Mouse (Mus musculus): ENCODE measurements around the gene Mras. TPM values are rescaled to one million over a fixed set of nuclear protein-coding genes. Genes with fewer than 3 reads are reported as not detected.
A peak's percentile ranks its signal among the peaks of the same experiment; 100 is the strongest.

The Mras gene
- 13.7 and 14.6 TPM in 2 replicates for polyA plus RNA-seq (2012; rRNA removed)

- Histone ChIP-seq H3K27ac (ENCODE audit: insufficient read depth, low read depth, low read length) (peak within 1 kb of the TSS; percentile 95), H3K36me3 (ENCODE audit: control insufficient read depth, insufficient read depth, low read length) (no peaks in the 10 kb centered on the region), H3K4me3 (ENCODE audit: insufficient read depth, low read depth, low read length) (peak within 1 kb of the TSS; percentile 97), H3K27me3 (replicated peaks; ENCODE audit: control insufficient read depth, insufficient read depth, low read length) (no peaks in the 10 kb centered on the region), H3K4me1 (ENCODE audit: control insufficient read depth, insufficient read depth, low read length) (peaks cover 6% of the 10 kb centered on the region; the same call in 1 of the 2 replicates)
- DNase-seq, result no peak
- TF ChIP-seq POLR2A (IDR thresholded peaks at IDR 0.05; ENCODE audit: low read depth, low read length), result no peak
- TF ChIP-seq CTCF (conservative IDR thresholded peaks at IDR 0.05; ENCODE audit: insufficient read depth, insufficient read length, low read depth, low read length), result no peak
- 16% methylated on average over 27 of the region's 27 CpGs for WGBS
These were observed at the start of gene Mras for GRCm38 (mm10) chr9:99437031-99437764. Mras (minus strand) TSS chr9:99437381.

- Histone ChIP-seq H3K27ac (ENCODE audit: insufficient read depth, low read depth, low read length) (no peak overlapping the region), H3K4me3 (ENCODE audit: insufficient read depth, low read depth, low read length) (no peak overlapping the region), H3K4me1 (ENCODE audit: control insufficient read depth, insufficient read depth, low read length) (no peaks in the 10 kb centered on the region), H3K36me3 (ENCODE audit: control insufficient read depth, insufficient read depth, low read length) (no peaks in the 10 kb centered on the region; the same call in 1 of the 2 replicates), H3K27me3 (replicated peaks; ENCODE audit: control insufficient read depth, insufficient read depth, low read length) (no peaks in the 10 kb centered on the region)
- TF ChIP-seq POLR2A (IDR thresholded peaks at IDR 0.05; ENCODE audit: low read depth, low read length) (no peak), CTCF (conservative IDR thresholded peaks at IDR 0.05; ENCODE audit: insufficient read depth, insufficient read length, low read depth, low read length) (no peak)
- WGBS, result 93% methylated on average over 4 of the region's 4 CpGs
- DNase-seq, result no peak
These were observed 48.0 kb upstream of the Mras start for GRCm38 (mm10) chr9:99485144-99485543.

GRCm38 (mm10) chr9:99484632-99485031 lies 47.5 kb upstream of the Mras start:
- H3K4me3 ChIP-seq (ENCODE audit: insufficient read depth, low read depth, low read length), result no peak overlapping the region
- H3K27me3 ChIP-seq (replicated peaks; ENCODE audit: control insufficient read depth, insufficient read depth, low read length), result no peaks in the 10 kb centered on the region
- no peak for TF ChIP-seq CTCF (conservative IDR thresholded peaks at IDR 0.05; ENCODE audit: insufficient read depth, insufficient read length, low read depth, low read length)
- TF ChIP-seq POLR2A (IDR thresholded peaks at IDR 0.05; ENCODE audit: low read depth, low read length), result no peak
- no peak overlapping the region for H3K27ac ChIP-seq (ENCODE audit: insufficient read depth, low read depth, low read length)
- no peaks in the 10 kb centered on the region; the same call in 1 of the 2 replicates for H3K36me3 ChIP-seq (ENCODE audit: control insufficient read depth, insufficient read depth, low read length)
- no peaks in the 10 kb centered on the region for H3K4me1 ChIP-seq (ENCODE audit: control insufficient read depth, insufficient read depth, low read length)
- no peak for DNase-seq

- Histone ChIP-seq H3K4me3 (ENCODE audit: insufficient read depth, low read depth, low read length) (no peak overlapping the region), H3K4me1 (ENCODE audit: control insufficient read depth, insufficient read depth, low read length) (no peaks in the 10 kb centered on the region), H3K36me3 (ENCODE audit: control insufficient read depth, insufficient read depth, low read length) (no peaks in the 10 kb centered on the region; the same call in 1 of the 2 replicates), H3K27ac (ENCODE audit: insufficient read depth, low read depth, low read length) (no peak overlapping the region), H3K27me3 (replicated peaks; ENCODE audit: control insufficient read depth, insufficient read depth, low read length) (no peaks in the 10 kb centered on the region)
- WGBS, result 77% methylated on average over 4 of the region's 4 CpGs
- DNase-seq, result no peak
- TF ChIP-seq POLR2A (IDR thresholded peaks at IDR 0.05; ENCODE audit: low read depth, low read length) (no peak), CTCF (conservative IDR thresholded peaks at IDR 0.05; ENCODE audit: insufficient read depth, insufficient read length, low read depth, low read length) (no peak)
These were observed 46.0 kb upstream of the Mras start for GRCm38 (mm10) chr9:99483191-99483590.

- DNase-seq, result no peak
- H3K4me1 ChIP-seq (ENCODE audit: control insufficient read depth, insufficient read depth, low read length), result no peaks in the 10 kb centered on the region
- no peak overlapping the region for H3K4me3 ChIP-seq (ENCODE audit: insufficient read depth, low read depth, low read length)
- H3K27ac ChIP-seq (ENCODE audit: insufficient read depth, low read depth, low read length), result no peak overlapping the region
- no peaks in the 10 kb centered on the region for H3K27me3 ChIP-seq (replicated peaks; ENCODE audit: control insufficient read depth, insufficient read depth, low read length)
- no peaks in the 10 kb centered on the region; the same call in 1 of the 2 replicates for H3K36me3 ChIP-seq (ENCODE audit: control insufficient read depth, insufficient read depth, low read length)
- WGBS, result 87% methylated on average over 4 of the region's 4 CpGs
- TF ChIP-seq POLR2A (IDR thresholded peaks at IDR 0.05; ENCODE audit: low read depth, low read length) (no peak), CTCF (conservative IDR thresholded peaks at IDR 0.05; ENCODE audit: insufficient read depth, insufficient read length, low read depth, low read length) (no peak)
These were observed 43.6 kb upstream of the Mras start for GRCm38 (mm10) chr9:99480764-99481163.

- H3K27me3 ChIP-seq (replicated peaks; ENCODE audit: control insufficient read depth, insufficient read depth, low read length), result no peaks in the 10 kb centered on the region
- H3K27ac ChIP-seq (ENCODE audit: insufficient read depth, low read depth, low read length), result no peak overlapping the region
- TF ChIP-seq CTCF (conservative IDR thresholded peaks at IDR 0.05; ENCODE audit: insufficient read depth, insufficient read length, low read depth, low read length) (no peak), POLR2A (IDR thresholded peaks at IDR 0.05; ENCODE audit: low read depth, low read length) (no peak)
- H3K4me1 ChIP-seq (ENCODE audit: control insufficient read depth, insufficient read depth, low read length), result no peaks in the 10 kb centered on the region
- H3K36me3 ChIP-seq (ENCODE audit: control insufficient read depth, insufficient read depth, low read length), result no peaks in the 10 kb centered on the region; the same call in 1 of the 2 replicates
- 56% methylated on average over 9 of the region's 9 CpGs for WGBS
- no peak overlapping the region for H3K4me3 ChIP-seq (ENCODE audit: insufficient read depth, low read depth, low read length)
- no peak for DNase-seq
These were observed 42.1 kb upstream of the Mras start for GRCm38 (mm10) chr9:99479181-99479711.

- no peaks in the 10 kb centered on the region for H3K27me3 ChIP-seq (replicated peaks; ENCODE audit: control insufficient read depth, insufficient read depth, low read length)
- DNase-seq, result no peak
- no peaks in the 10 kb centered on the region for H3K36me3 ChIP-seq (ENCODE audit: control insufficient read depth, insufficient read depth, low read length)
- 60% methylated on average over 7 of the region's 7 CpGs for WGBS
- H3K4me1 ChIP-seq (ENCODE audit: control insufficient read depth, insufficient read depth, low read length), result 0 out of 2 replicates have a peak, but pooled peaks cover 2% of the 10 kb centered on the region
- H3K4me3 ChIP-seq (ENCODE audit: insufficient read depth, low read depth, low read length), result no peak overlapping the region
- H3K27ac ChIP-seq (ENCODE audit: insufficient read depth, low read depth, low read length), result no peak overlapping the region
- TF ChIP-seq CTCF (conservative IDR thresholded peaks at IDR 0.05; ENCODE audit: insufficient read depth, insufficient read length, low read depth, low read length) (no peak), POLR2A (IDR thresholded peaks at IDR 0.05; ENCODE audit: low read depth, low read length) (no peak)
These were observed 34.2 kb upstream of the Mras start for GRCm38 (mm10) chr9:99471334-99471733.
